8 mouse cellular contexts compared by ENCODE assay signal in genomic region chr13:109228967-109229617, GRCm38 (mm10).
DNase-seq lines count a peak whose midpoint lies in the region; ATAC-seq and TF ChIP-seq lines count a peak whose summit lies in the region.

No protein-coding gene starts in this region.

- 15% methylated on average over 8 of the region's 8 CpGs for WGBS in liver, embryonic 16.5 days (ENCODE audit: insufficient replicate concordance)
- 25% methylated on average over 8 of the region's 8 CpGs for WGBS in neural tube, embryonic 14.5 days

- no peak for DNase-seq in gastrocnemius, adult 2 months
- DNase-seq in gastrocnemius, adult 8-10 months (ENCODE audit: low spot score in 2 of 2): no peak
- peak; percentile 16 for DNase-seq in G1E (ENCODE audit: low spot score)
- DNase-seq in embryo, embryonic 9.5 days (ENCODE audit: extremely low spot score): peak; percentile 45
- peak; percentile 34 to 46 for DNase-seq in heart, postnatal 36 days
- no peak for DNase-seq in ovary, postnatal 14 days (ENCODE audit: low spot score)

- no peak overlapping the region for H3K9ac ChIP-seq in liver, embryonic 16.5 days (ENCODE audit: low read depth, low read length)
- no peak overlapping the region for H3K9ac ChIP-seq in neural tube, embryonic 14.5 days (replicated peaks; ENCODE audit: low read depth, low read length)

- H3K36me3 ChIP-seq in G1E (replicated peaks): no peaks in the 10 kb centered on the region
- H3K36me3 ChIP-seq in liver, embryonic 16.5 days (ENCODE audit: control insufficient read depth, insufficient read depth): no peaks in the 10 kb centered on the region
- H3K36me3 ChIP-seq in neural tube, embryonic 14.5 days (ENCODE audit: control insufficient read depth, insufficient read depth, low read length): no peaks in the 10 kb centered on the region

- H3K4me3 ChIP-seq in gastrocnemius, adult 2 months: peak overlapping the region; percentile 72
- no peak overlapping the region for H3K4me3 ChIP-seq in G1E (ENCODE audit: low read depth, low read length)
- peak overlapping the region; percentile 38 for H3K4me3 ChIP-seq in liver, embryonic 16.5 days (ENCODE audit: low read depth, low read length)
- H3K4me3 ChIP-seq in neural tube, embryonic 14.5 days (ENCODE audit: low read depth, low read length): no peak overlapping the region

- intact Hi-C loops in gastrocnemius, adult 2 months (cut with DNase I): loop anchor here (1.0 to 2.0 kb wide), 3 partner anchors 114 to 380 kb away; no protein-coding TSS in a partner anchor
- intact Hi-C loops in heart, postnatal 36 days (cut with DNase I): loop anchor here (1.0 to 5.0 kb wide), 5 partner anchors 114 to 508 kb away; no protein-coding TSS in a partner anchor

- H3K27me3 ChIP-seq in G1E (ENCODE audit: insufficient read depth, low read length): no peaks in the 10 kb centered on the region
- H3K27me3 ChIP-seq in liver, embryonic 16.5 days (ENCODE audit: control insufficient read depth, insufficient read depth, low read depth, low read length): no peaks in the 10 kb centered on the region
- H3K27me3 ChIP-seq in neural tube, embryonic 14.5 days (ENCODE audit: control insufficient read depth, insufficient read depth, low read length): no peaks in the 10 kb centered on the region

- H3K4me2 ChIP-seq in liver, embryonic 16.5 days (ENCODE audit: low read depth, low read length): peak overlapping the region; percentile 48
- no peak overlapping the region for H3K4me2 ChIP-seq in neural tube, embryonic 14.5 days (ENCODE audit: low read depth, low read length)

- no peaks in the 10 kb centered on the region for H3K4me1 ChIP-seq in G1E (ENCODE audit: insufficient read depth, low read depth, low read length)
- peaks cover 6% of the 10 kb centered on the region for H3K4me1 ChIP-seq in liver, embryonic 16.5 days (ENCODE audit: control insufficient read depth, low read depth, low read length)
- H3K4me1 ChIP-seq in neural tube, embryonic 14.5 days (ENCODE audit: control insufficient read depth, insufficient read depth, low read length): no peaks in the 10 kb centered on the region

- ATAC-seq in G1E (ENCODE audit: extremely low read depth, insufficient number of reproducible peaks, low FRiP score, poor library complexity, severe bottlenecking): no peak
- no peak for ATAC-seq in liver, embryonic 16.5 days (ENCODE audit: low read depth)
- peak; percentile 86 for ATAC-seq in neural tube, embryonic 14.5 days (ENCODE audit: low read depth)

- TF ChIP-seq CTCF in gastrocnemius, adult 2 months (IDR thresholded peaks at IDR 0.05): peak; percentile 77
- TF ChIP-seq CTCF in G1E (IDR thresholded peaks at IDR 0.05; ENCODE audit: low read depth, low read length): peak; percentile 39; the same call in 1 of the 2 replicates

- peak overlapping the region; percentile 78 for H3K27ac ChIP-seq in gastrocnemius, adult 2 months
- no peak overlapping the region for H3K27ac ChIP-seq in liver, embryonic 16.5 days (ENCODE audit: low read length)
- no peak overlapping the region for H3K27ac ChIP-seq in neural tube, embryonic 14.5 days (ENCODE audit: low read depth, low read length)

- no peaks in the 10 kb centered on the region for H3K9me3 ChIP-seq in G1E (replicated peaks)
- no peaks in the 10 kb centered on the region for H3K9me3 ChIP-seq in liver, embryonic 16.5 days (replicated peaks; ENCODE audit: control insufficient read depth, low read length)
- no peaks in the 10 kb centered on the region for H3K9me3 ChIP-seq in neural tube, embryonic 14.5 days (ENCODE audit: control insufficient read depth, low read length)

Comparison
In these comparisons a context has a peak if more than half of its experiments do, and no peak if none do; other contexts are left out.
1. DNase-seq: peak in G1E (single experiment), embryo, embryonic 9.5 days (single experiment) and heart, postnatal 36 days (2 of 2); none in gastrocnemius, adult 2 months (single experiment), gastrocnemius, adult 8-10 months (0 of 2) and ovary, postnatal 14 days (single experiment).
2. H3K4me3 ChIP-seq: peak in gastrocnemius, adult 2 months (single experiment) and liver, embryonic 16.5 days (single experiment); none in G1E (single experiment) and neural tube, embryonic 14.5 days (single experiment).